Mouse (Mus musculus): Measurements from ENCODE around the gene Rsl1d1.

DNA sequence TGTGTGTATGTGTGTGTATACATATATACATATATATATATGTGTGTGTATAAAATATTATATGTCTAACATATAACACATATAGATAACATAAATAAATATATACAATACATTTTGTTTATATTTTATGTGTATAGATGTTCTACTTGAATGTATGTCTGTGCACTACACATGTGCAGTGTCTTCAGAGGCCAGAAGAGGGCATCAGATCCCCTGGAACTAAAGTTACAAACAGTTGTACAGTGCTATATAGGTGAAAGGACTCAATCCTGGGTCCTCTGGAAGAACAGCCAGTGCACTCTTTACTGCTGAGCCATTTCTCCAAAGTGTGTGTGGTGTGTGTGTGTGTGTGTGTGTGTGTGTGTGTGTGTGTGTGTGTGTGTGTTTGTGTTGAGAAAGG is 48.6 kb downstream of the Rsl1d1 start:
- TF ChIP-seq CTCF (IDR thresholded peaks at IDR 0.05; ENCODE audit: low read depth), result no peak
- TF ChIP-seq EP300 (IDR thresholded peaks at IDR 0.05; ENCODE audit: low read depth), result no peak
